Mouse (Mus musculus): ENCODE results near the gene Man2b1. TPM values are rescaled to one million over a fixed set of nuclear protein-coding genes. Genes with fewer than 3 reads are reported as not detected.
"Not testable (repeated sequence)": the region's sequence is repeated elsewhere in the genome, so short reads cannot be mapped to it uniquely, and the experiment has no call there.

Gene Man2b1
- polyA plus RNA-seq, 1 experiment from 2014 or later, result 16.9 TPM

DNA sequence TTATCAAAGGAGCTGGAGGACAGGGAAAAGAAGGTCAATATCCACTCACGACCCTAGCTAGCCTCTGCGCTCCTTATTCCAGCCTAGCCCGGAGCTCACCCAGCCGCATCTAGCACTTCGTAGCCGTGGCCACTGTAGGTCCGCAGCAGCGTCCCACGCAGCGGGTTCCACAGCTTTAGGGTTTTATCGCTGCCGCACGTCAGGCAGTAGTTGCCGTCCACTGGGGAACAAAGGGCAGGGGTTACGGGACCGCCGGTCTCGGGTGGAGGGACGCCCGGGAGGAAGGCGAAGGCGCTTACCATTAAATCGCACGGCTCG is 2.9 kb upstream of the Man2b1 start:
- ATAC-seq (ENCODE audit: low FRiP score) (no peak), DNase-seq (ENCODE audit: low spot score) (no peak)
- Histone ChIP-seq H3K4me2 (replicated peaks; ENCODE audit: low read depth, low read length) (peak overlapping the region; percentile 91), H3K4me3 (ENCODE audit: low read depth, low read length) (peak overlapping the region; percentile 92), H3K36me3 (ENCODE audit: control insufficient read depth, insufficient read depth, low read length) (peaks cover 4% of the 10 kb centered on the region; the same call in 1 of the 2 replicates), H3K4me1 (replicated peaks; ENCODE audit: control insufficient read depth, insufficient read depth, low read length) (peaks cover 3% of the 10 kb centered on the region; the same call in 1 of the 2 replicates), H3K9ac (ENCODE audit: low read depth, low read length) (peak overlapping the region; percentile 94), H3K27me3 (ENCODE audit: control insufficient read depth, insufficient read depth, low read length) (no peaks in the 10 kb centered on the region), H3K9me3 (ENCODE audit: control insufficient read depth, low read length) (no peaks in the 10 kb centered on the region), H3K27ac (ENCODE audit: low read depth, low read length) (peak overlapping the region; percentile 42)
- WGBS, result 1% methylated on average over 25 of the region's 25 CpGs

DNA sequence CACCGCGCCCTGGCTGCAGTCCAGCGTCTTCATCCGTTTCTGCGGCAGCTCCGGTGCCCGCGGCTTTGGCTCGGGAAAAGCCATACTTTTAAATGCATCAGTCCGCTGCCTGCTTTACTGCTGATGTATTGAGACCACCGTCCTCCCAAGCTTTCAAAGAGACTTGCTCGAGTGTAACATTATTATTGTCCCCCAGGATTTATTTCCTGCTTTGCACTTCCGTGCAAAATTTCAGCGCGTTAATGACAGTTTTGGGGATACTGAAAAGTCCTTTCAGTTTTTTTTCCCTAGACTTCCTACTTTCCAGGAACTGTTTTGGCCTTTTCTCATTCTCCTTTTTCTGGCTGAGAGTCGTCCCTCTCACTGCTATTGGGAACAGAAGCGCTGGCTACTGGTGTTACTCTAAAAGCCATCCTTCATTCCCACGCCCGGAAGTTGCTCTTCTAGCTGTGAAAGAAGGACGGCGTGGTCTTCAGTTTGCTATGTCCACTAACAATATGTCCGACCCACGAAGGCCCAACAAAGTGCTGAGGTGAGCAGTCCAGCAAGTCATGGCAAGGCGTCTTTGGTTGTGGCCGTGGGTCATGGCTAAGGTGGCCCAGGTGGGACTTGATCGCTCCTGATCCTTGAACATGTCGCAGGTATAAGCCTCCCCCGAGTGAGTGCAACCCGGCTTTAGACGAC is 2.4 kb upstream of the Man2b1 start, which contains the start of gene Wdr83os:
TSS of gene Wdr83os (plus strand) at position 209 of the 684 bp plus-strand sequence.
- Histone ChIP-seq H3K36me3 (ENCODE audit: control insufficient read depth, insufficient read depth, low read length) (no peaks in the 10 kb centered on the region), H3K27ac (ENCODE audit: low read depth, low read length) (peak within 1 kb of the TSS; percentile 42), H3K4me1 (replicated peaks; ENCODE audit: control insufficient read depth, insufficient read depth, low read length) (peaks cover 3% of the 10 kb centered on the region; the same call in 1 of the 2 replicates), H3K27me3 (ENCODE audit: control insufficient read depth, insufficient read depth, low read length) (no peaks in the 10 kb centered on the region), H3K9me3 (ENCODE audit: control insufficient read depth, low read length) (no peaks in the 10 kb centered on the region), H3K4me3 (ENCODE audit: low read depth, low read length) (peak within 1 kb of the TSS; percentile 92), H3K4me2 (replicated peaks; ENCODE audit: low read depth, low read length) (peak within 1 kb of the TSS; percentile 91), H3K9ac (ENCODE audit: low read depth, low read length) (peak within 1 kb of the TSS; percentile 94)
- WGBS, result 0% methylated on average over 30 of the region's 30 CpGs
- ATAC-seq (ENCODE audit: low FRiP score) (peak; percentile 18; the same call in 1 of the 2 replicates), DNase-seq (ENCODE audit: low spot score) (peak; percentile 79)

DNA sequence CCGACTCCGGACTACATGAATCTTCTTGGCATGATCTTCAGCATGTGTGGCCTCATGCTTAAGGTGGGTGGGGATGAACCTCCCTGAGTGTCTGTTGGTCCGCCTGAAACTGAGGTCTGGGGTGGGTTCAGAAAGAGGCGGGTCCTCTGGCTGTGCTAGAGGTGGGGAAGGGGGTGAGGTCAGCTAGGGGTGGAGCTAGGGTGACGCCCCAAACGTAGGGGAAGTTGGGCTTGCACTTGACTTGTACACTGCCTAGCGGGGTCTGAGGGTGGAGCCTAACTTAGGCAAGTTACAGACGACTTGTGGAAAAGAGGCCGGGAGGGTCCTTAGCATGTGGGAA is 1.9 kb upstream of the Man2b1 start, which contains the start of gene Wdr83:
TSS of gene Wdr83 (minus strand) at position 91 of the 340 bp plus-strand sequence.
- 3% methylated on average over 9 of the region's 9 CpGs for WGBS
- H3K27ac ChIP-seq (ENCODE audit: low read depth, low read length), result peak within 1 kb of the TSS; percentile 42
- DNase-seq (ENCODE audit: low spot score), result peak; percentile 29

DNA sequence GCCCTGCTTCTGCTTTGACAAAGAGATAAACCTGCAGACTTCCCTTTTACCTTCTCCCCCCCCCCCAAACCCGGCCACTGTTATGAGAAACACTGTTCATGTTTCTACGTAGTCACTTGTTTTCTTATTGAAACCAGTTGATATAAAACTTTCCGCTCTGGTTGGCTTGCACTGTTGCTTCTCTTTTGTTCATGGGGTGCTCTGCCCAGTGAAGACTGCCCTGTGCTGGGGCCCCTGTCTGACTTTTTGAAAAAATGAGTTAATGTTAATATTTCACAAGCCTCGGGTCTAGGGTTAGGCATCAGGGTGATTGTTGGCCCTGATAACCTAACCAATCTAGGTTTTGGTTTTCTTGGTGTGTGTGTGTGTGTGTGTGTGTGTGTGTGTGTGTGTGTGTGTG is 901 bp upstream of the Man2b1 start:
- not testable (repeated sequence) for H3K4me2 ChIP-seq (replicated peaks; ENCODE audit: low read depth, low read length)

More for the DNA sequence above, 1.9 kb upstream of the Man2b1 start, which contains the start of gene Wdr83:
- H3K4me3 ChIP-seq (ENCODE audit: low read depth, low read length), result peak within 1 kb of the TSS; percentile 92
- peak; percentile 31; the same call in 1 of the 2 replicates for ATAC-seq (ENCODE audit: low FRiP score)
- no peaks in the 10 kb centered on the region for H3K27me3 ChIP-seq (ENCODE audit: control insufficient read depth, insufficient read depth, low read length)
- H3K4me1 ChIP-seq (replicated peaks; ENCODE audit: control insufficient read depth, insufficient read depth, low read length), result peaks cover 3% of the 10 kb centered on the region; the same call in 1 of the 2 replicates
- H3K9ac ChIP-seq (ENCODE audit: low read depth, low read length), result peak within 1 kb of the TSS; percentile 94
- no peaks in the 10 kb centered on the region for H3K36me3 ChIP-seq (ENCODE audit: control insufficient read depth, insufficient read depth, low read length)
- peak within 1 kb of the TSS; percentile 91 for H3K4me2 ChIP-seq (replicated peaks; ENCODE audit: low read depth, low read length)
- no peaks in the 10 kb centered on the region for H3K9me3 ChIP-seq (ENCODE audit: control insufficient read depth, low read length)

DNA sequence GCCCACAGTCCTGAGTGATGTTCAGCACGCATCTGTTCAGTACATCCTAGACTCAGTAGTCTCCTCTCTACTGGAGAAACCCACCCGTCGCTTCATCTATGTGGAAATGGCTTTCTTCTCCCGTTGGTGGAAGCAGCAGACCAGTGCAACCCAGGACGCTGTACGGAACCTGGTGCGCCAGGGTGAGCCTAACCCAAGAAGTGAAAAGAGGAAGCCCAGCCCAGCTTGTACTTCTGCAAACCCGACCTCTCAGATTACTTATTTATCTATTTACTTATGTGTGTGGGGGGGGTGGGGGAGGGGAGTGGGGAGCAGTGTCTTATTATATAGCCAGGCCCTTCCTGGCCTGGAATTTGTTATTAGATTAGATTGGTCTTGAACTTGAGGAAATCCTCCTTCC is 1.6 kb downstream of the Man2b1 start:
- H3K4me2 ChIP-seq (replicated peaks; ENCODE audit: low read depth, low read length), result no peak overlapping the region
- DNase-seq (ENCODE audit: low spot score) (no peak), ATAC-seq (ENCODE audit: low FRiP score) (no peak)
- H3K27me3 ChIP-seq (ENCODE audit: control insufficient read depth, insufficient read depth, low read length), result no peaks in the 10 kb centered on the region
- WGBS, result 87% methylated on average over 8 of the region's 8 CpGs
- no peak overlapping the region for H3K9ac ChIP-seq (ENCODE audit: low read depth, low read length)
- no peaks in the 10 kb centered on the region for H3K9me3 ChIP-seq (ENCODE audit: control insufficient read depth, low read length)
- H3K27ac ChIP-seq (ENCODE audit: low read depth, low read length), result no peak overlapping the region
- H3K4me3 ChIP-seq (ENCODE audit: low read depth, low read length), result no peak overlapping the region
- no peaks in the 10 kb centered on the region for H3K36me3 ChIP-seq (ENCODE audit: control insufficient read depth, insufficient read depth, low read length)
- H3K4me1 ChIP-seq (replicated peaks; ENCODE audit: control insufficient read depth, insufficient read depth, low read length), result peaks cover 3% of the 10 kb centered on the region; the same call in 1 of the 2 replicates

More for the DNA sequence above, 901 bp upstream of the Man2b1 start:
- DNase-seq (ENCODE audit: low spot score); H3K27me3 ChIP-seq (ENCODE audit: control insufficient read depth, insufficient read depth, low read length); H3K36me3 ChIP-seq (ENCODE audit: control insufficient read depth, insufficient read depth, low read length); H3K4me3 ChIP-seq (ENCODE audit: low read depth, low read length); H3K4me1 ChIP-seq (replicated peaks; ENCODE audit: control insufficient read depth, insufficient read depth, low read length); ATAC-seq (ENCODE audit: low FRiP score); H3K9ac ChIP-seq (ENCODE audit: low read depth, low read length); H3K9me3 ChIP-seq (ENCODE audit: control insufficient read depth, low read length); H3K27ac ChIP-seq (ENCODE audit: low read depth, low read length): not testable (repeated sequence)
- 92% methylated on average over 4 of the region's 4 CpGs for WGBS

DNA sequence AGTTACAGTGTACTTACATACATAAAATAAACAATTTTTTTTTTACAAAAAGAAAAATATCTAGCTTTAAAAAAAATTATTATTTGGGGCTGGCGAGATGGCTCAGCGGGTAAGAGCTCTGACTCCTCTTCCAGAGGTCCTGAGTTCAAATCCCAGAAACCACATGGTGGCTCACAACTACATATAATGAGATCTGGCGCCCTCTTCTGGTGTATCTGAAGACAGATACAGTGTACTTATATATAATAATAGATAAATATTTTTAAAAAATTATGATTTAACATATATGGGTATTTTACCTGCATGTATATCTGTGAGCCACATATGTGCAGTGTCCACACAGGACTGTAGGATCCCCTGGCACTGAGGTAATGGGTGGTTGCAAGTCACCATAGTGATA is 3.2 kb downstream of the Man2b1 start:
- DNase-seq (ENCODE audit: low spot score) (no peak), ATAC-seq (ENCODE audit: low FRiP score) (no peak)
- no peaks in the 10 kb centered on the region for H3K27me3 ChIP-seq (ENCODE audit: control insufficient read depth, insufficient read depth, low read length)
- H3K4me3 ChIP-seq (ENCODE audit: low read depth, low read length), result no peak overlapping the region
- H3K9me3 ChIP-seq (ENCODE audit: control insufficient read depth, low read length), result no peaks in the 10 kb centered on the region
- no peaks in the 10 kb centered on the region for H3K36me3 ChIP-seq (ENCODE audit: control insufficient read depth, insufficient read depth, low read length)
- WGBS, result 83% methylated on average over 3 of the region's 3 CpGs
- 0 out of 2 replicates have a peak, but pooled peaks cover 3% of the 10 kb centered on the region for H3K4me1 ChIP-seq (replicated peaks; ENCODE audit: control insufficient read depth, insufficient read depth, low read length)
- no peak overlapping the region for H3K4me2 ChIP-seq (replicated peaks; ENCODE audit: low read depth, low read length)
- H3K27ac ChIP-seq (ENCODE audit: low read depth, low read length), result no peak overlapping the region
- H3K9ac ChIP-seq (ENCODE audit: low read depth, low read length), result no peak overlapping the region

DNA sequence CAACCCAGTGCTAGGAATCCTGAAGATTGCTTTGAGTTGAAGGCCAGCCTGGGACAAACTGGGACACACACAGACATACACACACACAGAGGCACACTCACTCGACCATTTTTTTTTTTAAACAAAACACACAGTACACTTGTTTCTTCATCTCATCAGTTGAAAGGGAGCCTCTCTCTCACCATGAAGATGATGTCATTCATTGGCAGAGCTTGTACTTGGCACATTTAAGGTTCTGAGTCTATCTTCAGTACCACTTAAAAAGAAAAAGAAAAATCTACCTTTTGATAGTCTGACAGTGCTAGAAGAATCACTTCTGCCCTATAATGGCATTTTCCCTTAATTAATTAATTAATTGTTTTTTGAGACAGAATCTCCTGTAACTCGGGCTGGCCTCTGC is 5.7 kb downstream of the Man2b1 start:
- Histone ChIP-seq H3K9ac (ENCODE audit: low read depth, low read length) (no peak overlapping the region), H3K4me2 (replicated peaks; ENCODE audit: low read depth, low read length) (no peak overlapping the region), H3K9me3 (ENCODE audit: control insufficient read depth, low read length) (no peaks in the 10 kb centered on the region), H3K27ac (ENCODE audit: low read depth, low read length) (no peak overlapping the region), H3K36me3 (ENCODE audit: control insufficient read depth, insufficient read depth, low read length) (no peaks in the 10 kb centered on the region), H3K4me3 (ENCODE audit: low read depth, low read length) (no peak overlapping the region), H3K4me1 (replicated peaks; ENCODE audit: control insufficient read depth, insufficient read depth, low read length) (0 out of 2 replicates have a peak, but pooled peaks cover 2% of the 10 kb centered on the region), H3K27me3 (ENCODE audit: control insufficient read depth, insufficient read depth, low read length) (no peaks in the 10 kb centered on the region)
- DNase-seq (ENCODE audit: low spot score) (no peak), ATAC-seq (ENCODE audit: low FRiP score) (no peak)
- 79% methylated on average over 2 of the region's 2 CpGs for WGBS

DNA sequence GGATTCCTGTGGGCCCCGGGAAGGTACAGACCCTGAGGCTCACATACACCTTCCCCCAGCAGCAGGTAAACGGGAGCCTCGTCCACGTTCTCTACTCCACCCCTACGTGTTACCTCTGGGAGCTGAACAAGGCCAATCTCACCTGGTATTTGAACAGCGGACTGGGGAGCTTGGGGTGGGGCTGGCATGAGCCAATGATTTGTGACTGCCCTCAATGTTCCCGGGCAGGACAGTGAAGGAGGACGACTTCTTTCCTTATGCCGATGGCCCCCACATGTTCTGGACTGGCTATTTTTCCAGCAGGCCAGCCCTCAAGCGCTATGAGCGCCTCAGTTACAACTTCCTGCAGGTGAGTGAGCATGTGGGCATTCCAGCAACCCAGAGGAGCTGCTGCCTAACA is 7.8 kb downstream of the Man2b1 start:
- no peak for ATAC-seq (ENCODE audit: low FRiP score)
- no peak overlapping the region for H3K4me2 ChIP-seq (replicated peaks; ENCODE audit: low read depth, low read length)
- no peaks in the 10 kb centered on the region for H3K27me3 ChIP-seq (ENCODE audit: control insufficient read depth, insufficient read depth, low read length)
- H3K36me3 ChIP-seq (ENCODE audit: control insufficient read depth, insufficient read depth, low read length), result no peaks in the 10 kb centered on the region
- no peak overlapping the region for H3K27ac ChIP-seq (ENCODE audit: low read depth, low read length)
- no peak for DNase-seq (ENCODE audit: low spot score)
- 93% methylated on average over 11 of the region's 11 CpGs for WGBS
- no peaks in the 10 kb centered on the region for H3K4me1 ChIP-seq (replicated peaks; ENCODE audit: control insufficient read depth, insufficient read depth, low read length)
- H3K4me3 ChIP-seq (ENCODE audit: low read depth, low read length), result no peak overlapping the region
- H3K9me3 ChIP-seq (ENCODE audit: control insufficient read depth, low read length), result no peaks in the 10 kb centered on the region
- H3K9ac ChIP-seq (ENCODE audit: low read depth, low read length), result no peak overlapping the region

DNA sequence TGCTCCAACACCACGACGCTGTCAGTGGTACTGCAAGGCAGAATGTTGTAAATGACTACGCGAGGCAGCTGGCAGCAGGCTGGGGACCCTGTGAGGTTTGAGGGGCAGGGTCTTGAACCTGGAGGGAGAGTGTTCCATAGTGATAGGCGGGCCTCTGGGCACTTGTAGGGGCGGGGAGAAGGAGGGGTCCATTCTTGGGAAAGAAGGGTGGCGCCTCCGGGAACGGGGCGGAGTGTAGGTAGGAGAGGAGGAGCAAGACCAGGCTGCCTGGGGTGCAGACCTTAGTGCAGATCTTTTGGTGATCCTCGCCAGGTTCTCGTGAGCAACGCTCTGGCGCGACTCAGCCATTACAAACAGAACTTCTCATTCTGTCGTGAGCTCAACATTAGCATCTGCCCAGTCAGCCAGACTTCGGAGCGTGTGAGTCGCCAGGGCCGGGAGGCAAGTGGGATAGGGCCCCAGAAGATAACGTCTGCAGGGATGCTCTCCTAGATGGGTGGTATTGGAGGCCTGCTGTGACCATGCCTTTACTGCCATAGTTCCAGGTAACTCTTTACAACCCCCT is 8.5 kb downstream of the Man2b1 start:
- no peaks in the 10 kb centered on the region for H3K9me3 ChIP-seq (ENCODE audit: control insufficient read depth, low read length)
- H3K36me3 ChIP-seq (ENCODE audit: control insufficient read depth, insufficient read depth, low read length), result no peaks in the 10 kb centered on the region
- H3K4me3 ChIP-seq (ENCODE audit: low read depth, low read length), result no peak overlapping the region
- no peak for ATAC-seq (ENCODE audit: low FRiP score)
- H3K4me2 ChIP-seq (replicated peaks; ENCODE audit: low read depth, low read length), result no peak overlapping the region
- no peak overlapping the region for H3K27ac ChIP-seq (ENCODE audit: low read depth, low read length)
- no peak for DNase-seq (ENCODE audit: low spot score)
- no peak overlapping the region for H3K9ac ChIP-seq (ENCODE audit: low read depth, low read length)
- 36% methylated on average over 21 of the region's 21 CpGs for WGBS
- no peaks in the 10 kb centered on the region for H3K27me3 ChIP-seq (ENCODE audit: control insufficient read depth, insufficient read depth, low read length)
- H3K4me1 ChIP-seq (replicated peaks; ENCODE audit: control insufficient read depth, insufficient read depth, low read length), result no peaks in the 10 kb centered on the region
